Mouse (Mus musculus): ENCODE results near the gene Cox7a1.

- TF ChIP-seq CTCF (IDR thresholded peaks at IDR 0.05; ENCODE audit: low read depth, low read length) = no peak
- TF ChIP-seq POLR2A (IDR thresholded peaks at IDR 0.05; ENCODE audit: insufficient read depth, low read length) = no peak
These were observed 50.4 kb downstream of the Cox7a1 start for GRCm38 (mm10) chr7:30234276-30234858.
